Mouse (Mus musculus): ENCODE measurements at regions not wholly inside any gene's neighbourhood (a gene's known extent, or its start where the extent isn't known, plus 50 kb on each side); places are given as distances from the start of the nearest gene placed in this dataset.

GRCm38 (mm10) chr3:78944185-78944584 lies 342.1 kb downstream of the Rapgef2 start:
- TF ChIP-seq CTCF (IDR thresholded peaks at IDR 0.05; ENCODE audit: extremely low read depth, insufficient read depth, low read length), result no peak
- TF ChIP-seq POLR2A (IDR thresholded peaks at IDR 0.05; ENCODE audit: extremely low read depth, insufficient read depth, low read length), result no peak
